Mouse (Mus musculus) heart, embryonic 13.5 days (tissue): ENCODE results near the gene Pdcd5. TPM values are rescaled to one million over a fixed set of nuclear protein-coding genes. Genes with fewer than 3 reads are reported as not detected.

Experiments
- ATAC-seq: fragments of 200-750 bp; cut with Nextera tagmentation; 2 replicates; pipeline ENCODE4 v1.8.0; 2017; ENCODE audit warnings: moderate TSS enrichment; ENCODE audit not compliant: insufficient number of reproducible peaks, low FRiP score, low TSS enrichment; ENCODE audit errors: extremely low read depth
- H3K27ac ChIP-seq: fragments of 300-500 bp; sonication (generic); replicated peaks from 2 replicates; pipeline ENCODE4 v1.5.1; 2015; ENCODE audit warnings: moderate library complexity, mild to moderate bottlenecking, inconsistent platforms
- H3K27me3 ChIP-seq: fragments of 300-500 bp; sonication (generic); replicated peaks from 2 replicates; pipeline ENCODE4 v1.6.1; 2015; ENCODE audit warnings: mild to moderate bottlenecking, inconsistent platforms
- H3K36me3 ChIP-seq: fragments of 300-500 bp; sonication (generic); 2 replicates; pipeline ENCODE4 v1.6.1; 2015; ENCODE audit warnings: mild to moderate bottlenecking, inconsistent platforms
- H3K4me1 ChIP-seq: fragments of 300-500 bp; sonication (generic); 2 replicates; pipeline ENCODE4 v1.6.1; 2015; ENCODE audit warnings: inconsistent platforms
- H3K4me2 ChIP-seq: fragments of 300-500 bp; sonication (generic); 2 replicates; pipeline ENCODE4 v1.6.1; 2015; ENCODE audit warnings: inconsistent platforms, mild to moderate bottlenecking, moderate library complexity
- H3K4me3 ChIP-seq: fragments of 300-500 bp; sonication (generic); 2 replicates; pipeline ENCODE4 v1.5.1; 2015; ENCODE audit warnings: moderate library complexity, mild to moderate bottlenecking, inconsistent platforms
- H3K9ac ChIP-seq: fragments of 300-500 bp; sonication (generic); 2 replicates; pipeline ENCODE4 v1.6.1; 2015; ENCODE audit warnings: inconsistent platforms, mild to moderate bottlenecking, moderate library complexity
- H3K9me3 ChIP-seq: fragments of 300-500 bp; sonication (generic); 2 replicates; pipeline ENCODE4 v1.6.1; 2016; ENCODE audit warnings: inconsistent platforms
- whole genome bisulfite sequencing: fragments of 180-500 bp; shearing (Covaris S2); methylation state at CpG from one replicate; pipeline ENCODE4 v1.1.7; 2015; ENCODE audit warnings: mixed read lengths; 5-methylcytosine and 5-hydroxymethylcytosine counted together
- polyA plus RNA-seq: library from polyadenylated mRNA; unstranded; fragments of >200 nt; fragmentation: Nextera tagmentation; extraction: Ambion mirVana; gene quantifications from 2 replicates; pipeline ENCODE4 v1.2.1, GENCODE M21; 2015

Pdcd5 gene
- polyA plus RNA-seq, 1 experiment from 2014 or later: 260 TPM

- Histone ChIP-seq H3K27ac (no peak overlapping the region), H3K36me3 (peaks cover 81% of the 10 kb centered on the region), H3K4me3 (no peak overlapping the region), H3K4me1 (0 out of 2 replicates have a peak, but pooled peaks cover 3% of the 10 kb centered on the region), H3K9ac (no peak overlapping the region), H3K27me3 (no peaks in the 10 kb centered on the region), H3K9me3 (no peaks in the 10 kb centered on the region), H3K4me2 (no peak overlapping the region)
- 84% methylated on average over 9 of the region's 9 CpGs for WGBS
- no peak for ATAC-seq
These were observed 47.8 kb downstream of the Pdcd5 start for GRCm38 (mm10) chr7:35599492-35599891.

GRCm38 (mm10) chr7:35594311-35594710 lies 53.0 kb downstream of the Pdcd5 start:
- Histone ChIP-seq H3K4me3 (no peak overlapping the region), H3K36me3 (peaks cover 72% of the 10 kb centered on the region), H3K4me2 (no peak overlapping the region), H3K9me3 (no peaks in the 10 kb centered on the region), H3K9ac (no peak overlapping the region), H3K4me1 (0 out of 2 replicates have a peak, but pooled peaks cover 3% of the 10 kb centered on the region), H3K27ac (no peak overlapping the region), H3K27me3 (no peaks in the 10 kb centered on the region)
- WGBS: 85% methylated on average over 5 of the region's 5 CpGs
- ATAC-seq: no peak

Other genes starting within 250 kb of the Pdcd5 start
- gene Slc7a9, start 198.7 kb downstream of the Pdcd5 start, polyA plus RNA-seq: 0.79 and 1.2 TPM in 2 replicates
- 0.88 and 0.99 TPM in 2 replicates for gene Tdrd12, start 109.8 kb downstream of the Pdcd5 start, polyA plus RNA-seq
- gene Nudt19, start 91.2 kb downstream of the Pdcd5 start, polyA plus RNA-seq: 89.9 and 104 TPM in 2 replicates
- 0.49 and 0.51 TPM in 2 replicates for gene Rgs9bp, start 61.9 kb downstream of the Pdcd5 start, polyA plus RNA-seq
- gene Ankrd27, start 61.3 kb downstream of the Pdcd5 start, polyA plus RNA-seq: 15.3 and 15.6 TPM in 2 replicates
- gene Dpy19l3, start 106.9 kb upstream of the Pdcd5 start, polyA plus RNA-seq: 11.2 and 14.3 TPM in 2 replicates
- 9.9 and 13.4 TPM in 2 replicates for gene Zfp507, start 155.5 kb upstream of the Pdcd5 start, polyA plus RNA-seq